Mouse (Mus musculus): ENCODE results near the gene Fam173b.

Gene Fam173b

DNA sequence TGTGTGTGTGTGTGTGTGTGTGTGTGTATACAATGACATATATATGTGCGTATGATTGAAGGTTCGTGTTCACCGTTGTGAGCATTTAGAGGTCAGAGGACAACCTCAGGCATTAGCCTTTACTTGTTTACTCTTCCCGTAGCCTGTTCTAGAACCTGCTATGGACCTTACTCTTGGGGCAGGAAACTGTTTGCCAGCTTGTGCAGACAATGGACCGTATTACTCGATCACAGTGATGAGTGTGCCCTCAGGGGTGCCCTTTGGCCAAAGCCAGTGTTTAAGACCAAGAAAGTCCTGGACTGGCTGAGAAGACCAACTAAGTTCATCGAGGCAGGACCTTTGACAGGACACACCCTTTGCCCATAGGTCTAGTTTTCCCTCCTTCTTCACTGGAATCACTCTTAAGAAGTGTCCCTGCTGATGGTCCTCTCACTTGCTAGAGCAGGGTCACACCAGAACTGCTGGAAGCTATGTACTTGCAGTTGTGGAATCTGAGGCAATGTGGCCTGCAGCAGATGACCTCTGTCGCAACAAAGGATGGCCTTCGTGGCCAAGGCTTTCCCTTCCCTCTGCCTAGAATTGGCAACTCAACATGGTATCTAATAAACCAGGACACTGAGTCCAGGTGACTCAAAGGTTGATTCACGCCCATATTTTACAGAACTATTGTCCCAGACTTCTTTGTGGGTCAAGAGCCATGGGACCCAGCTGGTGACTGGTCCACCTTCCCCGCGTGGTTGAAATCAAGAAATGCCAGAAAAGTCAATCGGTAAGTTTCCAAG, 18.2 kb upstream of the Fam173b start:
- Histone ChIP-seq H3K27me3 (ENCODE audit: insufficient read depth, low read length) (no peaks in the 10 kb centered on the region), H3K4me3 (replicated peaks; ENCODE audit: low read length) (no peak overlapping the region), H3K4me1 (replicated peaks; ENCODE audit: low read depth, low read length) (peaks cover 6% of the 10 kb centered on the region; the same call in 1 of the 2 replicates), H3K9me3 (ENCODE audit: low read length) (no peaks in the 10 kb centered on the region), H3K36me3 (ENCODE audit: insufficient read depth, low read length) (no peaks in the 10 kb centered on the region)
- TF ChIP-seq POU5F1 (IDR thresholded peaks at IDR 0.05; ENCODE audit: borderline replicate concordance, low read length), result no peak
- no peak for TF ChIP-seq CTCF (conservative IDR thresholded peaks at IDR 0.05; ENCODE audit: low read length)

GRCm38 (mm10) chr15:31585238-31585637, 16.4 kb upstream of the Fam173b start:
- Histone ChIP-seq H3K9me3 (ENCODE audit: low read length) (no peaks in the 10 kb centered on the region), H3K4me1 (replicated peaks; ENCODE audit: low read depth, low read length) (peaks cover 15% of the 10 kb centered on the region; the same call in 1 of the 2 replicates), H3K4me3 (replicated peaks; ENCODE audit: low read length) (no peak overlapping the region), H3K36me3 (ENCODE audit: insufficient read depth, low read length) (peaks cover 14% of the 10 kb centered on the region), H3K27me3 (ENCODE audit: insufficient read depth, low read length) (no peaks in the 10 kb centered on the region)
- no peak for TF ChIP-seq CTCF (conservative IDR thresholded peaks at IDR 0.05; ENCODE audit: low read length)
- TF ChIP-seq POU5F1 (IDR thresholded peaks at IDR 0.05; ENCODE audit: borderline replicate concordance, low read length), result no peak
- no peak for TF ChIP-seq NANOG (IDR thresholded peaks at IDR 0.05; ENCODE audit: borderline replicate concordance, low read length)

- Histone ChIP-seq H3K9me3 (ENCODE audit: low read length) (no peaks in the 10 kb centered on the region), H3K27me3 (ENCODE audit: insufficient read depth, low read length) (no peaks in the 10 kb centered on the region), H3K4me1 (replicated peaks; ENCODE audit: low read depth, low read length) (peaks cover 15% of the 10 kb centered on the region), H3K4me3 (replicated peaks; ENCODE audit: low read length) (no peak overlapping the region), H3K36me3 (ENCODE audit: insufficient read depth, low read length) (peaks cover 23% of the 10 kb centered on the region)
- TF ChIP-seq CTCF (conservative IDR thresholded peaks at IDR 0.05; ENCODE audit: low read length) (no peak), POU5F1 (IDR thresholded peaks at IDR 0.05; ENCODE audit: borderline replicate concordance, low read length) (no peak), NANOG (IDR thresholded peaks at IDR 0.05; ENCODE audit: borderline replicate concordance, low read length) (no peak)
These were observed 15.6 kb upstream of the Fam173b start for GRCm38 (mm10) chr15:31586088-31586487.

DNA sequence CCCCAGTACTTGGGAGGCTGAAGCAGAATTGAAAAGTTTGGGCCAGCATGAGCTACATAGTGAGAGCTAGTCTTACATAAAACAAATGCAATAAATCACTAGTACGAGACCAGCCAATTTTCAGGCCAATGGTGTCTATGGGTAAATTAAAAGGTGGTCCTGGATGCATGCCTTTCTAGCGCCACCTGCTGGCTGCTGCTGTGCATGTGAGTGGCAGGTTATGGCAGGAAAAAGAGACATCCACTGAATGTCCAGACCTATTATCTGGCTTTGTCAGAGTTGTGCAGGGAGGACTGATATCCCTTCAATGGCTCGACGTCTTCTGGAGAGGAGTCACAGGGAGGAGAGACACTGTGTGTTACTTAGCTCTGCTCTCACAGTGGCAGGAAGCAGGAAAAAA, 15.1 kb upstream of the Fam173b start:
- no peak overlapping the region for H3K4me3 ChIP-seq (replicated peaks; ENCODE audit: low read length)
- H3K36me3 ChIP-seq (ENCODE audit: insufficient read depth, low read length), result peaks cover 27% of the 10 kb centered on the region
- no peaks in the 10 kb centered on the region for H3K9me3 ChIP-seq (ENCODE audit: low read length)
- H3K27me3 ChIP-seq (ENCODE audit: insufficient read depth, low read length), result no peaks in the 10 kb centered on the region
- H3K4me1 ChIP-seq (replicated peaks; ENCODE audit: low read depth, low read length), result peaks cover 15% of the 10 kb centered on the region
- peak; percentile 91 for TF ChIP-seq CTCF (conservative IDR thresholded peaks at IDR 0.05; ENCODE audit: low read length)
- TF ChIP-seq NANOG (IDR thresholded peaks at IDR 0.05; ENCODE audit: borderline replicate concordance, low read length), result no peak

DNA sequence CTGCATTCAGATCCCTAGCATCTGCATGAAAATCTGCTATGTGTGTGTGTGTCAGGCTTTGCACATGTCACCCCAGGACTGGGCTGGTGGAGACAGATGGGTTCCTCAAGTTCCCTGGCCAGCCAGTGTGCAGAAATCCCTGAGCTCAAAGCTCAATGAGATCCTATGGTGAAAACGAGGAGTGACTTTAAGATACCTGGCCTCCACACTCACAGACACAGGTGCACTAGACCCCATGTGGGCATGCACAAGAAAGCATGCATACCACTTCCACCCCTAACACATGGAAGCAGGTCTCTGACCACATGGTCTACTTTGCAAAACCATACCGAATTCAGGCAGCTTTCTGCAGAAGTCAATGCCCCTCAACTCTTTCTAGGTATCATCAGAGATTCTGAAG, 13.9 kb upstream of the Fam173b start:
- Histone ChIP-seq H3K36me3 (ENCODE audit: insufficient read depth, low read length) (peaks cover 40% of the 10 kb centered on the region), H3K9me3 (ENCODE audit: low read length) (no peaks in the 10 kb centered on the region), H3K4me3 (replicated peaks; ENCODE audit: low read length) (no peak overlapping the region), H3K27me3 (ENCODE audit: insufficient read depth, low read length) (no peaks in the 10 kb centered on the region), H3K4me1 (replicated peaks; ENCODE audit: low read depth, low read length) (peaks cover 22% of the 10 kb centered on the region)
- no peak for TF ChIP-seq NANOG (IDR thresholded peaks at IDR 0.05; ENCODE audit: borderline replicate concordance, low read length)
- no peak for TF ChIP-seq CTCF (conservative IDR thresholded peaks at IDR 0.05; ENCODE audit: low read length)
- no peak for TF ChIP-seq POU5F1 (IDR thresholded peaks at IDR 0.05; ENCODE audit: borderline replicate concordance, low read length)

GRCm38 (mm10) chr15:31588989-31589640, 12.5 kb upstream of the Fam173b start:
- no peak overlapping the region for H3K4me3 ChIP-seq (replicated peaks; ENCODE audit: low read length)
- peaks cover 53% of the 10 kb centered on the region for H3K36me3 ChIP-seq (ENCODE audit: insufficient read depth, low read length)
- no peak for TF ChIP-seq NANOG (IDR thresholded peaks at IDR 0.05; ENCODE audit: borderline replicate concordance, low read length)
- no peak for TF ChIP-seq CTCF (conservative IDR thresholded peaks at IDR 0.05; ENCODE audit: low read length)
- no peak for TF ChIP-seq POU5F1 (IDR thresholded peaks at IDR 0.05; ENCODE audit: borderline replicate concordance, low read length)
- no peaks in the 10 kb centered on the region for H3K27me3 ChIP-seq (ENCODE audit: insufficient read depth, low read length)
- peaks cover 22% of the 10 kb centered on the region for H3K4me1 ChIP-seq (replicated peaks; ENCODE audit: low read depth, low read length)
- H3K9me3 ChIP-seq (ENCODE audit: low read length), result no peaks in the 10 kb centered on the region

GRCm38 (mm10) chr15:31590176-31590575, 11.5 kb upstream of the Fam173b start:
- H3K9me3 ChIP-seq (ENCODE audit: low read length), result no peaks in the 10 kb centered on the region
- no peak overlapping the region for H3K4me3 ChIP-seq (replicated peaks; ENCODE audit: low read length)
- peaks cover 25% of the 10 kb centered on the region for H3K4me1 ChIP-seq (replicated peaks; ENCODE audit: low read depth, low read length)
- TF ChIP-seq NANOG (IDR thresholded peaks at IDR 0.05; ENCODE audit: borderline replicate concordance, low read length) (no peak), CTCF (conservative IDR thresholded peaks at IDR 0.05; ENCODE audit: low read length) (no peak), POU5F1 (IDR thresholded peaks at IDR 0.05; ENCODE audit: borderline replicate concordance, low read length) (no peak)
- no peaks in the 10 kb centered on the region for H3K27me3 ChIP-seq (ENCODE audit: insufficient read depth, low read length)
- peaks cover 64% of the 10 kb centered on the region for H3K36me3 ChIP-seq (ENCODE audit: insufficient read depth, low read length)

DNA sequence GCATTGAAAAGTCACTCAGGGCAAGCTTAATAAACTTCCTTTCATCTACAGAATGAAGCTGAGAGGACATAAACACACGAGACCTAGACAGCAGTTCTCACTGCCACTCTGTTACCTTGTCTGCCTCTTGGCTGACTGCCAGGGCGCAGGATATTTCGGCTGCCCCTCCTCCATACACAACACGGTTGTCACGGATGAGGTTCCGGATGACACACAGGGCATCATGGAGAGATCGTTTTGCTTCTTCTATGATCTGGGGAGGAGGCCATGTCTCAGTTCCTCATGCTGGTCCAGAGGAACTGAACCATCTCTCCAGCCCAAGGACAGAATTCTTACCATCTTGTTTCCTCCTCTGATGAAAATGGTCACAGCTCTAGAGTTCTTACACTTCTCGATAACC, 9.1 kb upstream of the Fam173b start:
- Histone ChIP-seq H3K4me3 (replicated peaks; ENCODE audit: low read length) (no peak overlapping the region), H3K4me1 (replicated peaks; ENCODE audit: low read depth, low read length) (peaks cover 39% of the 10 kb centered on the region), H3K27me3 (ENCODE audit: insufficient read depth, low read length) (no peaks in the 10 kb centered on the region), H3K9me3 (ENCODE audit: low read length) (no peaks in the 10 kb centered on the region), H3K36me3 (ENCODE audit: insufficient read depth, low read length) (peaks cover 87% of the 10 kb centered on the region)
- TF ChIP-seq POU5F1 (IDR thresholded peaks at IDR 0.05; ENCODE audit: borderline replicate concordance, low read length), result no peak
- no peak for TF ChIP-seq CTCF (conservative IDR thresholded peaks at IDR 0.05; ENCODE audit: low read length)
- no peak for TF ChIP-seq NANOG (IDR thresholded peaks at IDR 0.05; ENCODE audit: borderline replicate concordance, low read length)
